Mouse (Mus musculus) liver, embryonic 14.5 days (tissue): ENCODE measurements at regions not wholly inside any gene's neighbourhood (a gene's known extent, or its start where the extent isn't known, plus 50 kb on each side); places are given as distances from the start of the nearest gene placed in this dataset.

Source experiments
- CTCF ChIP-seq: IDR thresholded peaks from 2 replicates; pipeline ENCODE4 v1.5.1; 2016; ENCODE audit warnings: antibody characterized with exemption, low read depth, control low read depth
- EP300 ChIP-seq: IDR thresholded peaks from 2 replicates; pipeline ENCODE4 v1.6.1; 2016; ENCODE audit warnings: antibody characterized with exemption, low read depth

GRCm38 (mm10) chr12:9475836-9476235 is 94.1 kb upstream of the Osr1 start:
- TF ChIP-seq CTCF (no peak), EP300 (no peak)
